Mouse (Mus musculus): ENCODE data around the gene Tmem11. TPM values are rescaled to one million over a fixed set of nuclear protein-coding genes. Genes with fewer than 3 reads are reported as not detected.

The Tmem11 gene
- polyA plus RNA-seq, 1 experiment from 2014 or later, result 68.2 TPM

- 61% methylated on average over 4 of the region's 4 CpGs for WGBS
- Histone ChIP-seq H3K9ac (ENCODE audit: low read length) (no peak overlapping the region), H3K9me3 (replicated peaks; ENCODE audit: control insufficient read depth, low read length) (no peaks in the 10 kb centered on the region), H3K27ac (ENCODE audit: low read length) (no peak overlapping the region), H3K4me3 (ENCODE audit: low read length) (no peak overlapping the region), H3K36me3 (ENCODE audit: control insufficient read depth, insufficient read depth) (no peaks in the 10 kb centered on the region), H3K27me3 (ENCODE audit: control insufficient read depth, insufficient read depth, low read length) (no peaks in the 10 kb centered on the region), H3K4me2 (ENCODE audit: low read depth, low read length) (no peak overlapping the region), H3K4me1 (ENCODE audit: control insufficient read depth, insufficient read depth, low read length) (peaks cover 5% of the 10 kb centered on the region)
- ATAC-seq (replicated peaks; ENCODE audit: extremely low read depth, insufficient read depth, low FRiP score), result no peak
Measured at GRCm38 (mm10) chr11:60827241-60827945, 51.7 kb downstream of the Tmem11 start.

- Histone ChIP-seq H3K36me3 (ENCODE audit: control insufficient read depth, insufficient read depth) (no peaks in the 10 kb centered on the region), H3K4me1 (ENCODE audit: control insufficient read depth, insufficient read depth, low read length) (peaks cover 5% of the 10 kb centered on the region), H3K9me3 (replicated peaks; ENCODE audit: control insufficient read depth, low read length) (no peaks in the 10 kb centered on the region), H3K27ac (ENCODE audit: low read length) (no peak overlapping the region), H3K9ac (ENCODE audit: low read length) (no peak overlapping the region), H3K4me2 (ENCODE audit: low read depth, low read length) (no peak overlapping the region), H3K4me3 (ENCODE audit: low read length) (no peak overlapping the region), H3K27me3 (ENCODE audit: control insufficient read depth, insufficient read depth, low read length) (no peaks in the 10 kb centered on the region)
- no peak for ATAC-seq (replicated peaks; ENCODE audit: extremely low read depth, insufficient read depth, low FRiP score)
- WGBS, result 36% methylated on average over 1 of the region's 1 CpGs
Measured at GRCm38 (mm10) chr11:60826700-60827099, 52.4 kb downstream of the Tmem11 start.

GRCm38 (mm10) chr11:60825191-60825590, 53.9 kb downstream of the Tmem11 start:
- WGBS, result 69% methylated on average over 3 of the region's 3 CpGs
- no peak overlapping the region for H3K9ac ChIP-seq (ENCODE audit: low read length)
- ATAC-seq (replicated peaks; ENCODE audit: extremely low read depth, insufficient read depth, low FRiP score), result no peak
- no peaks in the 10 kb centered on the region for H3K4me1 ChIP-seq (ENCODE audit: control insufficient read depth, insufficient read depth, low read length)
- H3K27ac ChIP-seq (ENCODE audit: low read length), result no peak overlapping the region
- H3K27me3 ChIP-seq (ENCODE audit: control insufficient read depth, insufficient read depth, low read length), result no peaks in the 10 kb centered on the region
- H3K9me3 ChIP-seq (replicated peaks; ENCODE audit: control insufficient read depth, low read length), result no peaks in the 10 kb centered on the region
- no peak overlapping the region for H3K4me3 ChIP-seq (ENCODE audit: low read length)
- no peak overlapping the region for H3K4me2 ChIP-seq (ENCODE audit: low read depth, low read length)
- no peaks in the 10 kb centered on the region for H3K36me3 ChIP-seq (ENCODE audit: control insufficient read depth, insufficient read depth)

GRCm38 (mm10) chr11:60823771-60824170, 55.3 kb downstream of the Tmem11 start:
- no peak overlapping the region for H3K4me2 ChIP-seq (ENCODE audit: low read depth, low read length)
- no peak overlapping the region for H3K27ac ChIP-seq (ENCODE audit: low read length)
- no peak overlapping the region for H3K9ac ChIP-seq (ENCODE audit: low read length)
- H3K9me3 ChIP-seq (replicated peaks; ENCODE audit: control insufficient read depth, low read length), result no peaks in the 10 kb centered on the region
- no peak overlapping the region for H3K4me3 ChIP-seq (ENCODE audit: low read length)
- 62% methylated on average over 2 of the region's 2 CpGs for WGBS
- no peaks in the 10 kb centered on the region for H3K36me3 ChIP-seq (ENCODE audit: control insufficient read depth, insufficient read depth)
- no peaks in the 10 kb centered on the region for H3K4me1 ChIP-seq (ENCODE audit: control insufficient read depth, insufficient read depth, low read length)
- ATAC-seq (replicated peaks; ENCODE audit: extremely low read depth, insufficient read depth, low FRiP score), result no peak
- no peaks in the 10 kb centered on the region for H3K27me3 ChIP-seq (ENCODE audit: control insufficient read depth, insufficient read depth, low read length)

GRCm38 (mm10) chr11:60816398-60816797, 62.7 kb downstream of the Tmem11 start:
- H3K4me1 ChIP-seq (ENCODE audit: control insufficient read depth, insufficient read depth, low read length), result no peaks in the 10 kb centered on the region
- H3K36me3 ChIP-seq (ENCODE audit: control insufficient read depth, insufficient read depth), result no peaks in the 10 kb centered on the region
- H3K9me3 ChIP-seq (replicated peaks; ENCODE audit: control insufficient read depth, low read length), result no peaks in the 10 kb centered on the region
- ATAC-seq (replicated peaks; ENCODE audit: extremely low read depth, insufficient read depth, low FRiP score), result no peak
- H3K4me2 ChIP-seq (ENCODE audit: low read depth, low read length), result no peak overlapping the region
- H3K27ac ChIP-seq (ENCODE audit: low read length), result no peak overlapping the region
- H3K4me3 ChIP-seq (ENCODE audit: low read length), result no peak overlapping the region
- H3K27me3 ChIP-seq (ENCODE audit: control insufficient read depth, insufficient read depth, low read length), result no peaks in the 10 kb centered on the region
- no peak overlapping the region for H3K9ac ChIP-seq (ENCODE audit: low read length)
- 60% methylated on average over 5 of the region's 5 CpGs for WGBS

Other genes with a start within 250 kb of the Tmem11 start
- 28.9 and 33.9 TPM in 2 replicates for gene Llgl1, start 179.5 kb downstream of the Tmem11 start, polyA plus RNA-seq (2015; fragmentation: Nextera tagmentation; extraction: Ambion mirVana)
- 86.7 and 95.8 TPM in 2 replicates for gene Flii, start 152.0 kb downstream of the Tmem11 start, polyA plus RNA-seq (2015; fragmentation: Nextera tagmentation; extraction: Ambion mirVana)
- gene Mief2, start 150.9 kb downstream of the Tmem11 start, polyA plus RNA-seq (2015; fragmentation: Nextera tagmentation; extraction: Ambion mirVana), result 18.9 and 21.1 TPM in 2 replicates
- gene Top3a, start 101.9 kb downstream of the Tmem11 start, polyA plus RNA-seq (2015; fragmentation: Nextera tagmentation; extraction: Ambion mirVana), result 9.3 and 9.8 TPM in 2 replicates
- 4.3 and 4.6 TPM in 2 replicates for gene Smcr8, start 101.7 kb downstream of the Tmem11 start, polyA plus RNA-seq (2015; fragmentation: Nextera tagmentation; extraction: Ambion mirVana)
- 50.9 and 52.7 TPM in 2 replicates for gene Shmt1, start 67.6 kb downstream of the Tmem11 start, polyA plus RNA-seq (2015; fragmentation: Nextera tagmentation; extraction: Ambion mirVana)
- gene Dhrs7b, start 48.6 kb downstream of the Tmem11 start, polyA plus RNA-seq (2015; fragmentation: Nextera tagmentation; extraction: Ambion mirVana), result 29.9 and 33.6 TPM in 2 replicates
- gene Natd1, start 35.5 kb upstream of the Tmem11 start, polyA plus RNA-seq (2015; fragmentation: Nextera tagmentation; extraction: Ambion mirVana), result 16.9 and 17.0 TPM in 2 replicates
- 67.7 and 69.2 TPM in 2 replicates for gene Map2k3, start 52.8 kb upstream of the Tmem11 start, polyA plus RNA-seq (2015; fragmentation: Nextera tagmentation; extraction: Ambion mirVana)
- 5.7 and 5.9 TPM in 2 replicates for gene Kcnj12, start 143.3 kb upstream of the Tmem11 start, polyA plus RNA-seq (2015; fragmentation: Nextera tagmentation; extraction: Ambion mirVana)
- gene Tnfrsf13b, start 247.5 kb upstream of the Tmem11 start, polyA plus RNA-seq (2015; fragmentation: Nextera tagmentation; extraction: Ambion mirVana), result 2.7 and 5.7 TPM in 2 replicates